Mouse (Mus musculus): Measurements from ENCODE around the gene Chrna3.
A peak's percentile ranks its signal among the peaks of the same experiment; 100 is the strongest.

The Chrna3 gene

GRCm38 (mm10) chr9:54995645-54996044, 30.7 kb downstream of the Chrna3 start:
- no peak for DNase-seq

- no peak for DNase-seq
These were observed 32.0 kb downstream of the Chrna3 start for GRCm38 (mm10) chr9:54994381-54994780.

- no peak for DNase-seq
These were observed 36.0 kb downstream of the Chrna3 start for GRCm38 (mm10) chr9:54990362-54990761.

DNA sequence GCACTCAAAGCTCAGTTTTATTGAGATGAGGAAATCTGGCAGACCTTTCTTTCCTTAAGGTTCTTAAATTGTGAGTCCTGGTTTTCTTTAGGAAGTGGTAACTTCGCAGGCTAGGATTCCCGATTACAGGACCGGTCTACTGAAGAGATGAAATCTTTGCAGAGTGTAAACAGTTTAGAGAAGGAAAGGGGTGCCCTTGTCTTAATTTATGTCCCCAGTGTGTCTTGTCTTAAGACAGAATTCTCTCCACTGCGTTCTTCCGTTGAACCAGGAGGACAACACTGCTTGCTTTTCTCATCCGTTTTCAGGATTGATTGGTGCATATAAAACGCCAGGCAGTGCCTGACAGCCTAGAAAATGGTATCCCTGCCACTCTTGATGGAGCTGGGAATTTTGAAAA, 44.0 kb downstream of the Chrna3 start:
- DNase-seq = no peak

- DNase-seq = peak; percentile 18 to 21
These were observed 44.8 kb downstream of the Chrna3 start for GRCm38 (mm10) chr9:54981291-54982191.

DNA sequence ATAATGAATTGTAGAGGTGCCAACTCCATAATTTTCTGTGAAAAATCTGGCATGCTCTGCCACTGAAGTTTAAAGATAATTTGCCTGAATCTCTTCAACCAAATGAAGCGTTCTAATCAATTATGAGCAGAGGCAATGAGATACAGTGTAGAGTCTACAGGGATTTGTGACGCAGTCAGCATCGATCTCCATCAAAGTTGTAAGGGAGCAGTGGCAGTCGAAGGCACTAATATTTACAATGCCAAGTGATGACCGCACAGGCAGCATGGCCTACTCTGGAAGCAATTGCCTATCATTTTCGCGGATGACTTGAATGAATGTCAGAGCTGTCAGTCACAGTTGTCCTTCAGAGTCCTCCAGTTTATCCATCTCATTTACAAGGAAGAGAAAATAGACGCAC, 45.7 kb downstream of the Chrna3 start, which contains the start of gene Chrna5:
TSS of gene Chrna5 (plus strand) at position 207 of the 400 bp plus-strand sequence.
- no peak for DNase-seq

GRCm38 (mm10) chr9:54969972-54970637, 56.3 kb downstream of the Chrna3 start:
- no peak for DNase-seq

- DNase-seq = no peak
These were observed 62.7 kb downstream of the Chrna3 start for GRCm38 (mm10) chr9:54963669-54964068.

DNA sequence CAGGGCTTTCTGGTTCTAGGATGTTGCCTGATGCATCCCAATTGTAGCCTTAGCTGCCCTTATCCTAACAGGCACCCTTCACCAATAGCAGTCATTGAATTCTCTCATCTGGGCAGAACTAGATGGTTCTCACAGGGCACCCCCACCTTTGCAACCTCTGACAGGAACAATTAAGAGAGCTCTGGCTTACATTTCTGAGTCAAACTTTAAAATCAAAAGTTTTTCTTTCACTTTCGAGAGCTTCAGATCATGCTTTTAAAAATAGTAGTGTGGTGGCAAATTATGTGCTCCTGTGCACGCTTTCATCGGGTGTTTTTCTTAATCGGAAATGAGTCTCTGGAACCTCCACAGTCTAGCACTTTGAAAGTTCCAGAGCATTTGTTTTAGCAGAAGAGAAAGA, 65.3 kb downstream of the Chrna3 start:
- DNase-seq = no peak

Measured in thymus, adult 18-20 months (tissue).